Mouse (Mus musculus) adrenal gland, postnatal 25 days (tissue): ENCODE measurements around the gene Acvr2a. TPM values are rescaled to one million over a fixed set of nuclear protein-coding genes. Genes with fewer than 3 reads are reported as not detected.

Experiments
- DNase-seq: peaks from one replicate; pipeline ENCODE4 v3.0.0; 2021; ENCODE audit warnings: mixed read lengths
- total RNA-seq: library from RNA; stranded (reverse); gene quantifications from 2 replicates; pipeline ENCODE4 v1.2.3, GENCODE M21; 2021

Acvr2a gene
- total RNA-seq, 1 experiment from 2014 or later: 25.5 TPM

DNA sequence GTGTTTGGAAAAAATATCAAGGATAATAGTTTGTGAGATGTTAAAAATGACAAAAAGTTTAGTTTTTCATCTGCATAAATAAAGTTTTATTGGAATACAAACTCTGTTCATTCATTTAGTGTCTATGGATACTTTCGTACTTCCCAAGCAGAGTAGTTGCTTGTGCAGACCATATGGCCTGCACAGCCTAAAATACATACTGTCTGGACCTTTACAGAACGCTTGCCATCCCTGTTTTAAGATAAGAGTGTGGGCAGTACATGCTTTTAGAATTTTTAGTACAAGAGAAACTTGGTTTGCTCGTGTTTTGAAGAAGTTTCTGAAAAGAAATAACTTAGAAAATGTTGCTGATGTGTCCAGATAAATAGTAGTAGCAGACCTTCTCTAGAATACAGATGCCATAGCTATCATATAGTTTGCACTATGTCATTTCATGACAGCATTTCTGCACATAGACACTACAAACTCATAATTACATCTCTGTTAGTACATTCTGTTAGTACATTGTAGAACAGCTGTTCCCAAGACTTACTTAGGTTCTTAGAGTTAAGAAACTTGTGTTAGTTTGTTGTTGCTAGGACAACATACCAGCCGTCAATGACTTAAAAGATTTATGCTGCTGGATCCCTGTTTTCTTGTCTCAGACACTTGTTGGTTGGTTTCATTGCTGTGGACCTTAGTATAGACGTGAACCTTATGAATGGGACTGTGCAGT, 54.4 kb downstream of the Acvr2a start:
- no peak for DNase-seq

DNA sequence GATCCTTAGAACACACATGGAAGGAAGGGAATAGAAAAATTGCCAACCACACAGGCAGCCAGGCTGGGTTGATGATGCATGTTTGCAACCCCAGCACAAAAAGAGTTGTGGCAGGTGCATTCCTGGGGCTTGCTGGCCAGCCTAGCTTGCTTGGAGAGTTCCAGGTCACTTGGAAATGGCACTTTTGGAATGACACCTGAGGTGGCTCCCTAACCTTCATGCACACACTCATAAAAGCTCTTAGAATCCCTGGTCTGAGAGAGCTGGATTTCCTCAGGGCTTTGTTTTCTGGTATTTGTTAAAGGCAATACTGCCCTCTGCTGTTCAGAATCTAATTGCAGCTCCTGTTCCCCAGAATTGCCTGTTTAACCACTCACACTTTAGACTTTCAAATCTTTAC, 72.0 kb downstream of the Acvr2a start:
- DNase-seq: peak; percentile 5

DNA sequence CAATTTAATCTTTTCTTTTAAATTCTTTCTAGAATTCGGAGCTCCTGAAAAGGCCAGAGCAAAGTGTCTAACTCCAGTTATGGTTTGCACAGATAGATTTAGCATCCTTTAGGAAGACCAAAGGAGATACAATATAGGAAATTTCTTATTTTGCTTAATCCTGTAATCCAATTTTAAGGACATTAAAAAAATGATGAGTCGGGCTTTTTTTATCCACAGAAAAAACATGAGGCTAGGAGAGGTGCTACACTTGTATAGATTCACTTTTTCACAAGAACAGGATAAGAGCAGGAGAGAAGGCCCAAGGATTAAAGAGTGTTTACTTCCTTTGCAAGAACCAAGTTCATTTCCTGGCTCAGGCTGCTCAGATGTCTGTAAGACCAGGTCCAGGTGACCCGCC, 81.3 kb downstream of the Acvr2a start:
- no peak for DNase-seq

DNA sequence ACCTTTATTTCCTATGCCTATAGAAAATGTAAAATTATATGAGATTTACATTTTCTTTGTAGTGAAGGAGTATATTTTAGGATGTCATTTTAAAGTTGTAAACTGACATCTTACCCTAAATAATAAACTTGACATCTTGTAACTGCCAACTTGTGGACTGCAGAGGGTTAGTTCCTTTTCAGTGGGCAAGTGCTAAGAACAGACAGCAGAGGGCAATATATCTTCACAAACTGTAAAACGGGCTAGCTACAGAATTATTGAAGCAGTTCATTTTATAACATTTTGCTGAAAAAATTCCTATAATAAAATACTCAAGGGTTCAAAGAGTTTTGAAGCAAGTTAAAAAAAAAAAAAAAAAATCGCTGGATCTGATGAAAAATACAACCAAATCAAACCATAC, 95.0 kb downstream of the Acvr2a start:
- DNase-seq: no peak

DNA sequence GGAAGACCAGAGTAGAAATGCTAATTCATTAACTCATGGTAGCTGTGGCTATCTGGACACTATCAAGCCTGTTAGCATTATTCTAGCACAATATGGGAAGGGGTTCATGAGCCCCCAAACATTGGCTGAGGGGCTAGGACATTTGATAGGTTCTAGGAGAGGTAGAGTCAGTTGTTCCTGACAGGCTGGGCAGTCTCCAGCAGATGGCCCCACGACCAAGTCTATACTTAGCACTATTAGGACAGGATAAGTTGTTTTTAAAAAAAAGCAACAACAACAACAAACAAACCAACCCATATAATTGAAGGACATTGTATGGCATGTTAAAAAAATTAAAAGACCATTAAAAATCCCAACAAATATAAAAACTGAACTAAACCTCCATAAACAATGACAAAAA, 100.3 kb downstream of the Acvr2a start:
- DNase-seq: no peak

DNA sequence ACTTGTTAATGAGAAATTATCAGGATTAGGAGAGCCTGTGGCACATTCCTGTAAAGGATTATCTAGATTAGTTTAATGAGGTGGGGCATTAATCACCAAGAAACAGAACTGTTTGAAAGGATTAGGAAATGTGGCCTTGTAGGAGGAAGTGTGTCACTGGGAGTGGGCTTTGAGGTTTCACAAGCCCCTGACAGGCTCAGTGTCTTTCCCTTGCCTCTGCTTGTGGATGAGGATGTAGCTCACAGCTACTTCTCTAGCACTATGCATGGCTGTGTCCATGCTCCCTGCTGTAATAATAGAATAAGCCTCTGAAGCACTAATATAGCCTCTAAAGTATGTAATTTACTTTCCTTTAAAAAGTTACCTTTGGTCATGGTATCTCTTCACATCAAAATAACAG, 101.9 kb downstream of the Acvr2a start:
- no peak for DNase-seq

DNA sequence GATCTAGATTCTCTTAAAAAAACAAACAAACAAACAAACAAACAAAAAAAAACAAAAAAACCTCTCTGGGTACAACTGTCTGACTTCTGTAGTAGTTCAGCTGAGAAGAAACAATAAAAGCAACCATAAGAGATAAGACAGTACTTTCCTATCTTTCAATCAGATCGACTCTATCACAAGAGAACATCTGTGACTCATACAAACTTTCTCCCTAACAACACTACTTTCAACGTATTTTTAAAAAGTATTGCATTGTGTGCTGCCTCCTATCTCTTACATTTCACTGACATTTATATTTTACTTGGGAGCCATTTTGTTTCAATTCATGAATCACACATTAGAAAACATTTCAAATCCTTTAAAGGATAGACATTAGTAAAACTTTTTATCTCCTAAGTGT, 121.1 kb downstream of the Acvr2a start:
- DNase-seq: no peak

DNA sequence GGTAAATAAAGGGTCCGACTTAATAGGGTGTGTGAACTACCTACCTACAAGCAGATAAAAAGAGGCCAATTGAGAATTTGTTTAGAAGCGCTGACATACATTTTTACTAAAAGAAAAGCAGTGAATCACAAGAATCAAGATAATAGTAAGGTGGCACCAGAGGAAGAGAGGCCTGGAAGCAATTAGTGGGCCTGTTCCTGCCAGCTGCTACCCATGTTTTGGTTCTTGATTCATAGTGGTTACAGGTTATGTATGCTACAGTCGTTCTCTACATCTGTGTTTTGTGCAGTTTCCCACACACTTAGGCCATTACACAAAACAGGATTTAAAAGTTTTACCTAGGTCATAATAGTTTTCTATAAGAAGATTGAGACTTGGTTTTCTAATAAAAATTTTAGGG, 133.9 kb downstream of the Acvr2a start:
- DNase-seq: no peak

DNA sequence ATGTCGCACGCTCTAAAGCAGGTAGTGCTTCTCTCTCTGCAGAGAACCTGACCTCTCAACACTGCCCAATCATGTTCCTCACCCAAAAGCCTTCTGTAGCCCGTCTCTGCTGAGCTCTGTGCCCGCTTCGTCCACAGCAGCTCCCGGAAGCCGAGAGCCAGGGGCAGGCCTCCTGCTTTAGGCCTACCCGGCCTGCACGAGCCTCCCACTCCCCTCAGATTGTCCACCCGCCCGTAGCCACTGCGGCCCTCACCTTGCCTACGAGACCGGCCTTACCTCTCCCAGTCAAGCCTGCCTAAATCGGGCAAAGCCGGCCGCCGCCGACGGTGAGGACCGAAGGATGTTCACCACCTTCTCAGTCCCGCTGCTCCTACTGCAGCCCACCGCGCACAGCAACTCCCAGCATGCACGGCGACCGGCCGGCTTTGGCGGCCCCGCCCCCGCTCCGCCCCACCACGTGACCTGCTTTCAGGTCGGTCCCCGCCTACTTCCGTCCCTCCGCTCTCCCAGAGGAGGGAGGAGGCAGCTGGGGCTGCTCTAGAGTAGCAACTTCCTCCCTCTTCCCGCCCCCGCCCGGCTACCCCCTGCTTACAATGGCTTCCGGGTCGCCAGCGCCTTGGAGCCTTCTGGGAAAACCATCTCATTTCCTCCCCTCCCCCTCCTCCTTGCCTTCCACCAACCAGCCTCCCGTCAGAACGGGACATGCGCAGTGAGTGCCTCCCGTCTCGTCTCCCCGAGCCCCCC, 135.1 kb downstream of the Acvr2a start, which contains the start of gene Mbd5:
TSS of gene Mbd5 (plus strand) at position 668 of the 744 bp plus-strand sequence.
- DNase-seq: peak; percentile 99

DNA sequence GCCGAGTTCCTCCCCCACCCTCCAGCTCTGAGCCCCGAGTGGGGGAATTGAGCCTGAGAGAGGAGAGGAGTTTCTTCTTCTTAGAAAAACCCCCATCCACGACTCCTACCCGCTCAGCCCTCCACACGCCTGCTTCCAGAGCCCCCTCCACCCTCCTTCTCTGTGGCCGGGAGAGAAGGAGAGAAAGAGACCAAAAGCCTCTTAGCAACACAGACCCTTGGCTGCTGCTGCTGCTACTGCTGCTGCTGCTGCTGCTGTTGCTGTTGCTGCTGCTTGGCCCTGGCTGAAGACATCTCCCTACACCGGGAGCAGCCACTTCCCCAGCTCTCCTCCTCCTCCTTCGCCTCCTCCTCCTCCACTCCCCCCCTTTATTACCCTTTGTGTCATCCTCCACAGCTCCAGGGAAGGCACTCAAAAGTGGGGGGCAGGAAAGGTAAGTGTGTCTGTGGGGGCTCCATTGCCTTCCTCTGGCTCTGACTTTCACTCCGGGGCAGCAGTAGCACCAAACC, 135.9 kb downstream of the Acvr2a start:
- DNase-seq: peak; percentile 34

DNA sequence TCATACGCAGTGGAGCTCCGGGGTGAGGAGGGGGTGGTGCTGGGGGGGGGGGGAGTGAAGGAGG, 136.2 kb downstream of the Acvr2a start, which contains the start of gene Orc4:
TSS of gene Orc4 (minus strand) at position 26 of the 64 bp plus-strand sequence.
- no peak for DNase-seq

DNA sequence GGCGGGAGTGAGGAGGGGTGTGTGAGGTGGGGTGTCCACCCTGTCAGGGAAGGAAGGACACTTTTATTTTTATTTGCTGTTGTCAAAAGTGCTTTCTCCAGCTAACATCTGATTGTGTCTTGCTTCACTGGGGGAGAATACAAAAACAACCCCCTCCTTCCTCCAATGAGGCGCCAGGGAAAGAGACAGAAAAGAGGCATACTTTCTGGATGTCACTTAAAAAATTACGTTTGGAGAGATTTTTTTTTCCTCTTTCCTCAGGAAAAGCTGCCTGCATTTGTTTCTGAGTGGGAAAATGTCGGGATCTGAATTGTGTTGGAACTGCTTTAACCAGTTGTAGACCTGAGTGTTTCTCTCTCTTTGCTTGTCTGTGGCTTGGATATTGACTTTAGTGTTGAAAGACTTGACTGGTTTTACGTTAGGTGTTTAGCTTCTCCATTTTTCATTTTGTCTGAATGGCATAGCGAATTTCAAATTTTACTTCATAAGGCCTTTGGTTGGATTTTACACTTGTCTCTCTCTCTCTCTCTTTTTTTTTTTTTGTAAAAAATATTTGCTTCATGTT, 136.5 kb downstream of the Acvr2a start:
- no peak for DNase-seq

Other genes starting within 250 kb of the Acvr2a start
- gene Mbd5, start 135.4 kb downstream of the Acvr2a start, total RNA-seq: 51.8 and 60.5 TPM in 2 replicates
- gene Orc4, start 136.2 kb downstream of the Acvr2a start, total RNA-seq: 77.8 and 78.0 TPM in 2 replicates